Comparison of ENCODE assay signal across 21 mouse cellular contexts in genomic region chr3:145773384-145773783, GRCm38 (mm10). TPM values are rescaled to one million over a fixed set of nuclear protein-coding genes. Genes with fewer than 3 reads are reported as not detected.
DNase-seq lines count a peak whose midpoint lies in the region; ATAC-seq and TF ChIP-seq lines count a peak whose summit lies in the region.
"Had no signal": no experiment of that assay in that cellular context is flagged by ENCODE, and none has a peak within 500 bp of the region (broad histone marks: within the 10 kb centered on the region; RNA-seq: fewer than 3 reads in every experiment).

No protein-coding gene starts in this region.

- H3K9ac ChIP-seq in ES-E14 (ENCODE audit: insufficient read depth, low read depth, low read length, poor library complexity, severe bottlenecking) = no peak overlapping the region
- H3K9ac ChIP-seq in kidney, embryonic 16.5 days (replicated peaks; ENCODE audit: low read length) = no peak overlapping the region
- H3K9ac ChIP-seq: embryonic facial prominence, embryonic 13.5 days; forebrain, embryonic 13.5 days; forebrain, postnatal 0 days; heart, embryonic 12.5 days; hindbrain, embryonic 14.5 days had no signal

- WGBS in kidney, embryonic 16.5 days = 73% methylated on average over 9 of the region's 9 CpGs

- no peaks in the 10 kb centered on the region for H3K27me3 ChIP-seq in kidney, embryonic 16.5 days (ENCODE audit: insufficient read depth, low read length)
- H3K27me3 ChIP-seq: embryonic facial prominence, embryonic 13.5 days; forebrain, embryonic 13.5 days; heart, embryonic 12.5 days; Patski had no signal

- H3K4me3 ChIP-seq in ES-E14 (ENCODE audit: insufficient read depth in 1 of 2, low read depth in 1 of 2, low read length in 2 of 2, poor library complexity in 1 of 2, severe bottlenecking in 1 of 2) = peak overlapping the region in 1 of 2 experiments; percentile 20; a peak in 1 of 4 replicates
- no peak overlapping the region for H3K4me3 ChIP-seq in kidney, embryonic 16.5 days (ENCODE audit: low read length)
- H3K4me3 ChIP-seq: embryonic facial prominence, embryonic 13.5 days; forebrain, embryonic 13.5 days; heart, embryonic 12.5 days; hindbrain, embryonic 10.5 days had no signal

- DNase-seq in ES-E14 (ENCODE audit: low read depth, low spot score) (peak; percentile 19), ZHBTc4 (ENCODE audit: low read depth, low spot score) (peak; percentile 63)
- DNase-seq in kidney, postnatal 25 days = peak; percentile 40 to 79
- DNase-seq in left cerebral cortex, adult 11 months (ENCODE audit: low spot score) = no peak
- DNase-seq in thymus, postnatal 14 days = no peak
- DNase-seq in natural killer cell, adult 2 months (ENCODE audit: low spot score in 2 of 2) = no peak
- DNase-seq: adrenal gland, postnatal 10 days; cerebellum, adult 11 months; cerebellum, adult 8-10 months; cerebellum, postnatal 14 days; forebrain, postnatal 0 days; gastrocnemius, postnatal 25 days had no signal

- H3K9me3 ChIP-seq in ES-E14 (ENCODE audit: control insufficient read depth, insufficient read depth, low read depth, low read length) = no peaks in the 10 kb centered on the region
- H3K9me3 ChIP-seq in kidney, embryonic 16.5 days (ENCODE audit: low read length) = no peaks in the 10 kb centered on the region
- H3K9me3 ChIP-seq: embryonic facial prominence, embryonic 13.5 days; forebrain, embryonic 13.5 days; heart, embryonic 12.5 days; hindbrain, embryonic 10.5 days had no signal

- H3K27ac ChIP-seq in ES-E14 (ENCODE audit: insufficient read depth, low read depth, low read length, poor library complexity, severe bottlenecking) = no peak overlapping the region
- H3K27ac ChIP-seq in kidney, embryonic 16.5 days (ENCODE audit: low read length) = peak overlapping the region; percentile 33; the same call in 1 of the 2 replicates
- H3K27ac ChIP-seq: embryonic facial prominence, embryonic 13.5 days; forebrain, embryonic 13.5 days; hindbrain, embryonic 10.5 days; hindbrain, embryonic 14.5 days had no signal

- in situ Hi-C loops in ES-E14 (cut with MboI; ENCODE audit: low sequenced_read_pairs in 2 of 2, unreplicated experiment in 2 of 2) = no loop called here

- peak; percentile 53; the same call in 1 of the 2 replicates for ATAC-seq in kidney, embryonic 16.5 days (ENCODE audit: low FRiP score, low TSS enrichment)
- ATAC-seq: forebrain, embryonic 13.5 days; forebrain, postnatal 0 days; Patski had no signal

- no peak overlapping the region for H3K4me2 ChIP-seq in kidney, embryonic 16.5 days (replicated peaks; ENCODE audit: low read depth, low read length)
- H3K4me2 ChIP-seq: embryonic facial prominence, embryonic 13.5 days; forebrain, embryonic 13.5 days; heart, embryonic 12.5 days; hindbrain, embryonic 14.5 days had no signal

- H3K36me3 ChIP-seq in ES-E14 (ENCODE audit: control insufficient read depth, insufficient read depth, low read length, poor library complexity, severe bottlenecking) = no peaks in the 10 kb centered on the region
- no peaks in the 10 kb centered on the region for H3K36me3 ChIP-seq in kidney, embryonic 16.5 days (ENCODE audit: insufficient read depth, low read length)
- H3K36me3 ChIP-seq: embryonic facial prominence, embryonic 13.5 days; heart, embryonic 12.5 days; hindbrain, embryonic 10.5 days had no signal

- H3K4me1 ChIP-seq in ES-E14 (ENCODE audit: control insufficient read depth in 2 of 2, insufficient read depth in 2 of 2, low read length in 2 of 2, poor library complexity in 1 of 2) = no peaks in the 10 kb centered on the region
- H3K4me1 ChIP-seq in kidney, embryonic 16.5 days (ENCODE audit: insufficient read depth, low read length) = peaks cover 8% of the 10 kb centered on the region; the same call in 1 of the 2 replicates

TF ChIP-seq in ES-E14, 5 proteins besides CTCF, POLR2A, EP300 and RAD21:
- TF ChIP-seq MAFK (IDR thresholded peaks at IDR 0.05; ENCODE audit: insufficient read depth, low read depth, low read length) (no peak), ZNF384 (IDR thresholded peaks at IDR 0.05; ENCODE audit: low read depth, low read length) (no peak), CHD2 (IDR thresholded peaks at IDR 0.05; ENCODE audit: low read depth, low read length) (no peak)

RNA-seq across cellular contexts. Expression of gene Ddah1, which starts 14.9 kb away (rescaled TPM):
- total RNA-seq in ES-E14 (2012; rRNA removed) = 11.2 and 15.5 TPM in 2 replicates
- polyA plus RNA-seq in kidney, embryonic 16.5 days (2015; fragmentation: Nextera tagmentation; extraction: Ambion mirVana) = 73.5 and 76.7 TPM in 2 replicates
- total RNA-seq: granulocyte monocyte progenitor cell, adult 5-6 weeks; MEL had no signal

Comparison
In these comparisons a context has a peak if more than half of its experiments do, and no peak if none do; other contexts are left out.
1. DNase-seq: peak in ES-E14 (single experiment), ZHBTc4 (single experiment) and kidney, postnatal 25 days (2 of 2); none in left cerebral cortex, adult 11 months (single experiment), thymus, postnatal 14 days (single experiment) and natural killer cell, adult 2 months (0 of 2).